Mouse (Mus musculus) liver (tissue): Measurements from ENCODE around the gene Cox19.
A peak's percentile ranks its signal among the peaks of the same experiment; 100 is the strongest.

ENCODE experiments used
- DNase-seq: peaks from one replicate; pipeline ENCODE4 v3.0.0-alpha.2; 2020; ENCODE audit warnings: mixed read lengths

Cox19 gene

DNA sequence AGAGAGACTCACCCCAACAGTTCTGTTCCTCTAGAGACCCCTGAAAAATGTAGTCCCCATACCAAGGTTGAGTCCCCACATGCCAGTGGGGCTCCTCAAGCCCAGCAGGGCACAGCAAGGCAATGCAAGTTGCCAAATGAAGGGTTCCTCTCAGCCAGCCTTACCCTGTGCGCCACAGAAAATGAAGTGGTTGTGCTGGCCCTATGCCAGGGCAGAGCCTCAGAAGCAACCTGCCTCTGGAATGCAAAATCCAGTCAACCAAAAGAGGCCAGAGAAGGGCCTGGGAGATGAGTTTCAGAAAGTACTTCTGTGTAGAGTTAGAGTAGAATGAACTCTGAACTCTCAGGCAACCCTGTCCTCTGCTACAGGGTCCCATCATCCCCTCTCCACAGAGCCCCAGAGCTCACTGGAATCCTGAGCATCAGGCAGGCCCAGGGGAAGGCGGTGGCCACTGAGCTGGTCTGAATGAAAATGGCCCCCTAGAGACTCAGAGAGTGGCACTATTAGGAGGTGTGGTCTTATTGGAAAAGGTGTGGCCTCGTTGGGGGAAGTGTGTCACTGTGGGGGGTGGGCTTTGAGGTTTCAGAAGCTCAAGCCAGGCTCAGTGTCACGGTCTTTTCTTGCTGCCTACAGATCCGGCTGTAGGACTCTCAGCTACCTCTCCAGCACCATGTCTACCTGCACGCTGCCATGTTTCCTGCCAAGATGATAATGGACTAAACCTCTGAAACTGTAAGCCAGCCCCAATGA, 59.2 kb downstream of the Cox19 start:
- DNase-seq: no peak

DNA sequence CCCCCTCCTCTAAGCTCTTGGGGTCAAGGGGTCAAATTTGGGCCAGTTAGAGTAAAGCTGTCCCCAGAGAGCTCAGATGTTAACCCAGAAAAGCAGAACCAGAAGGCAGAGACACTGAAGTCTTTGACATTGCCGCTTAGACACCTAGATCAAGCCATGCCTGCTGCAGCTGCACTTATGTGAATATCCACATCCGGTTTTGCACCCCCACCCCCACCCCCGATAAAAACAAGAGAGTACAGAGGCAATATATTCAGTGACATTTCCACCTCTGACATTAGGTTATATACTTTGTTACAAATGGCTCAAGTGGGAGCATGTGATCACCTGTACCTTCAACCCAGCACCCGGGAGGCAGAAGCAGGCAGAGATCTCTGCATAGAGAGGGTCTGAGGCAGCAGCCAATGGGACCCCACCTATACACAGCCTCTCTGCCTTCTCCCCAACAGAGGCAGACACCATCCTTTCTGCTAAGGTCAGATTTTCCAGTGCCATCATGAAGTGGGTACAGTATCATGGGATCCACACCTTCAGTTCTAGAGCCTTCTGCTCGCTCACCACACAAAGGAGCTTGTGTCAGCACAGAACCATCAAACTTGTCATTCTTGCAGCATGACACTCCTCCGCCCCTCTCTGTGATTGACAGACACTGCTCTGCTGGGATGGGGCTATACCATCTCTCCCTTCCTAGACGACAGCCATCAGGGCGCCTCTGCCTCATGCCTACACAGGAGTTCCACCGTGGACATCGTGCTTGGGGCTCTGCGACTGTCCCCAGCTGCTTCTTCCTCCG, 60.6 kb downstream of the Cox19 start:
- DNase-seq: no peak

DNA sequence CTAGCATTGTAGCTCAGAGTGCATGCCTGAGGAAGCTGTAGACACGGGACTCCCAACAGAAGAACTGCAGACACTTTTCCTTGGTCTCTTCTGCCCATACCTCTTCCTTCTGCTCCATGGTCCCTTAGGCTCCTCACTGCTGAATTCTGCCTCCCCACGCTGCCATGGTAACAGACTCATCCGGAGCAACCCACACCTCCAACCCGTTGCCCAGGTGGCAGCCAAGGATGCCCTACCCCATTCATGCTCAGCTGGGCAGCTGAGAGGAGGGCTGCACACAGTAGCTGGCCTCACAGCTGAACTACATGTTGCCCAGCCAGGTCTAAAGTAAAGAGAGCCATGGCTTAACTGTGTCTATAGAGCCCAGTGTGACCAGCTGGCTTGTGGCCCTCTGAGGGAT, 62.6 kb downstream of the Cox19 start:
- no peak for DNase-seq

DNA sequence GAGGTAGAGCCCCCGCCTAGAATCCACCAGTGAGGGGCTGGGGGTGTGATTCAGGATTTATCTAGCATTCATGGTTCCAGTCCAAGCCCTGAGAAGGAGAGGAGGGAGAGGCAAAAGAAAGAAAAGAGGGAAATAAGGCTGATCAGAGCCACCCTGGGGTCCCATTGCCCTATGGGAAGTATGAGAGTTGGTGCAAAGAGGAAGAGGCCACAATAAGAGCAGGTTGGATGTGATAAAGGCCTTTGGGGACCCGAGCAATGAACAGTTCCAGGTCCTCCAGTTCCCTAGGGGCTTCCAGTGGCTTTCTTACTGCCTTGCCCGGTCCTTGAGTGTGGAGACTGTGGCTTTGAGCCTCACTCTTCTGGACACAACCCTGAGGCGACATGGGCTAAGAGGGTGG, 63.4 kb downstream of the Cox19 start:
- DNase-seq: no peak

DNA sequence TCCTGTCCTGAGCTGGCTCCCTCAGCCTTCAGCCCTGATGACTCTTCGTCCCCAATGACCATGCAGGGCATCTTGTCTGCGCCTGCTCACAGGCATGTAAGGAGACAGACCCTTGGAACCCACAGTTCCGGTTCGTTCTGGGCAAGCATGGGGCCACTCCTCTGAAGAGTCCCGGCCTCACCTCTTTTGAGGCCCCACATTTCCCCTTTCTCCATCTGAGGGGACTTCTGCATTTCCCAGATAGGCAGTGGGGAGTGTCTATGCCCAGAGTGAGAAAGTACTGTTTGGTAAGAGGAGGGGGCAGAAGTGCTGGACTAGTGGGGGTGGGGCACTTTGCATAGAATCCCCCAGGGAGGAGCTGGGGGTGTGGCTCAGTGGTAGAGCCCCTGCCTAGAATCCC, 64.1 kb downstream of the Cox19 start:
- DNase-seq: peak; percentile 52
